Mouse (Mus musculus): ENCODE data around the gene Rptor. TPM values are rescaled to one million over a fixed set of nuclear protein-coding genes. Genes with fewer than 3 reads are reported as not detected.

Gene Rptor
- total RNA-seq, 2 experiments from 2014 or later = 50.2 to 61.3 TPM

- no peak for DNase-seq (ENCODE audit: low spot score in 2 of 2)
These were observed 83.4 kb downstream of the Rptor start for GRCm38 (mm10) chr11:119685910-119686659.

GRCm38 (mm10) chr11:119687316-119687715 is 84.6 kb downstream of the Rptor start:
- DNase-seq (ENCODE audit: low spot score in 2 of 2) = no peak

GRCm38 (mm10) chr11:119687966-119688365 is 85.3 kb downstream of the Rptor start:
- no peak for DNase-seq (ENCODE audit: low spot score in 2 of 2)

GRCm38 (mm10) chr11:119689936-119690335 is 87.2 kb downstream of the Rptor start:
- DNase-seq (ENCODE audit: low spot score in 2 of 2) = no peak

- no peak for DNase-seq (ENCODE audit: low spot score in 2 of 2)
These were observed 89.6 kb downstream of the Rptor start for GRCm38 (mm10) chr11:119692196-119692910.

- DNase-seq (ENCODE audit: low spot score in 2 of 2) = no peak
These were observed 90.2 kb downstream of the Rptor start for GRCm38 (mm10) chr11:119692911-119693261.

GRCm38 (mm10) chr11:119694146-119694860 is 91.6 kb downstream of the Rptor start:
- peak in 1 of 2 experiments; percentile 26 for DNase-seq (ENCODE audit: low spot score in 2 of 2)

GRCm38 (mm10) chr11:119696401-119696800 is 93.7 kb downstream of the Rptor start:
- no peak for DNase-seq (ENCODE audit: low spot score in 2 of 2)

GRCm38 (mm10) chr11:119705381-119706066 is 102.8 kb downstream of the Rptor start:
- DNase-seq (ENCODE audit: low spot score in 2 of 2) = no peak

GRCm38 (mm10) chr11:119707259-119707658 is 104.6 kb downstream of the Rptor start:
- no peak for DNase-seq (ENCODE audit: low spot score in 2 of 2)

- no peak for DNase-seq (ENCODE audit: low spot score in 2 of 2)
These were observed 106.5 kb downstream of the Rptor start for GRCm38 (mm10) chr11:119709239-119709638.

GRCm38 (mm10) chr11:119710338-119710737 is 107.6 kb downstream of the Rptor start:
- no peak for DNase-seq (ENCODE audit: low spot score in 2 of 2)

GRCm38 (mm10) chr11:119710822-119711221 is 108.1 kb downstream of the Rptor start:
- DNase-seq (ENCODE audit: low spot score in 2 of 2) = no peak

- no peak for DNase-seq (ENCODE audit: low spot score in 2 of 2)
These were observed 112.7 kb downstream of the Rptor start for GRCm38 (mm10) chr11:119715437-119715836.

GRCm38 (mm10) chr11:119715841-119716596 is 113.3 kb downstream of the Rptor start:
- DNase-seq (ENCODE audit: low spot score in 2 of 2) = no peak

GRCm38 (mm10) chr11:119718115-119718514 is 115.4 kb downstream of the Rptor start:
- no peak for DNase-seq (ENCODE audit: low spot score in 2 of 2)

- peak in 1 of 2 experiments; percentile 38 for DNase-seq (ENCODE audit: low spot score in 2 of 2)
These were observed 117.7 kb downstream of the Rptor start for GRCm38 (mm10) chr11:119720101-119721048.

GRCm38 (mm10) chr11:119724709-119725108 is 122.0 kb downstream of the Rptor start:
- DNase-seq (ENCODE audit: low spot score in 2 of 2) = no peak

GRCm38 (mm10) chr11:119731382-119731781 is 128.7 kb downstream of the Rptor start:
- no peak for DNase-seq (ENCODE audit: low spot score in 2 of 2)
